Mouse (Mus musculus) gastrocnemius, postnatal 36 days (tissue): ENCODE results near the gene Nosip. TPM values are rescaled to one million over a fixed set of nuclear protein-coding genes. Genes with fewer than 3 reads are reported as not detected.
"Not testable (repeated sequence)": the region's sequence is repeated elsewhere in the genome, so short reads cannot be mapped to it uniquely, and the experiment has no call there.

Experiments
- DNase-seq, 2 experiments: peaks; one replicate each; pipeline ENCODE4 v3.0.0; 2022
- intact Hi-C: fragments of 180-260 bp; cut with DNase I; formaldehyde crosslinking; loops from one replicate; pipeline ENCODE4 v1.15.1; 2025
- total RNA-seq, 2 experiments: library from RNA; stranded (reverse); gene quantifications; 2 replicates each; pipeline ENCODE4 v1.2.3; 2021

Nosip gene
- total RNA-seq, 2 experiments from 2014 or later = 29.0 to 30.8 TPM

DNA sequence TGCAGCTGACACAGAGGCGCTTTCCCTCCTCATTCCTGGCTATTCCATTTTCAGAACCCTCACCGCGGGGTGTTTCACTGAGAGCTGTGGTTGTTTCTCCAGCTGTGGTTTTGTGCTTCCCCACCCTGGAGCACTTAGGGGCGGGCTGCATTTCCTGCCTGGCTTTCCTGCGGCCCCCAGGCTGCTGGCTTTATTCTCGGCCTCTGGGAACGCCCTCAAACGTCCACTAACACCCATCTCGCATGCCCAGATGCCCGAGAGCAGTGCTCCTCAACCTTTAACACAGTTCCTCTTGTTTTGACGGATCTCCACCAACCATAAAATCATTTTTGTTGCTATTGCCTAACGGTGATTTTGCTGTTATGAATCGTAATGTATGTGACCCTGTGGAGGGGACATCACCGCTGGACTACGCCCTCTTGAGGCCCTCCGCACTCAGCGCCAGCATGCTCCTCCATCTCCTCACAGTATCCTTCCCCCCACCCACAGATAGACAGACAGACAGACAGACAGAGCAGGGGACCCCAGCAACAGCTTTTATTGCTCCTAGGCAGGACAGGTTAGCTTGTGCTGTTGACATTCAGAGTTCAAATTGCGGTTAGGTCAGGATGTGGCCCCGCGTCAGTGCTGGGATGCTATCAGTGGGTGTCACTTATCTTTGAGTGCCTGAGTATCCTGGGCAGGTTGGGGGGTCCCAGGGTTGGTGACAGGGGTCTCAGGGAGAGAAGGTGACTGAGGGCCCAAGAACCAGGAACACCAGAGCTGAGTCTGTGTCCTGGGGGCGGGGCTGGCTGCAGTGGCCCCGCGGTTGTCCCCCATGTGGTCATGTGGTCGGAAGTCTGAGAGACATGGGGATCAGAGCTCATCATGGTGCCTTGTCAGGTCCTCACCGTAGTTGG is 20.4 kb downstream of the Nosip start:
- intact Hi-C loops = loop anchor here (5.0 kb wide), 1 partner anchor 40 kb away; the partner anchor contains the start of gene Rps11
- peak; percentile 40 to 62 for DNase-seq

DNA sequence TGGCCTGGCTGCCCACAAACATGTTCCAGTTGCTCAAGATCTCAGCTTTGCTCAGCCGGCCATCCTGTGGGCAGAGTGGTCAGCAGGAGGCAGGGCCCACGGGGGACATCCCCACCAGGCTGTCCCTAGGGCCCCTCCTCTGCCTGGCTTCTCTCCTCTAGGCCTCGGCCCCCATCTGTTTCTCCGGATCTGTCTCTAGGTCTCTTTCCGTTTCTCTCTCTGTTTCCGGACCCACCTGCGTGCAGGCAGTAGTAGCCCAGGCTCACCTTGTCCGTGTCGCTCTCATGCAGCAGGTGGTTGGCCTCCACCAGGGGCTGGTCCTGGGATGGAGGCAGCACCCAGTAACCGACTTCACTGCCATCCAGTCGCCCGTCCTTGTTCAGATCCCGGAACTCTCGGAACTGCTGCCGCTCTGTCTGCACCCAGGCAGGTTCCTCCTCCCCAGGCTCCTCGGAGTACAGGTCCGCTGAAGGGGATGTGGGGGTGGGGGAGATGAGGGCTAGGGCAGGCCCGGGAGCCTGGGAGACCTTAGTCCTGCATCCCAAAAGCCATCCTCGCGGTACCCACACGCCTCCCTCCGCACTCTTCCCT is 21.2 kb downstream of the Nosip start:
- intact Hi-C loops = loop anchor here (5.0 kb wide), 1 partner anchor 39 kb away; the partner anchor contains the start of gene Rps11
- no peak for DNase-seq

DNA sequence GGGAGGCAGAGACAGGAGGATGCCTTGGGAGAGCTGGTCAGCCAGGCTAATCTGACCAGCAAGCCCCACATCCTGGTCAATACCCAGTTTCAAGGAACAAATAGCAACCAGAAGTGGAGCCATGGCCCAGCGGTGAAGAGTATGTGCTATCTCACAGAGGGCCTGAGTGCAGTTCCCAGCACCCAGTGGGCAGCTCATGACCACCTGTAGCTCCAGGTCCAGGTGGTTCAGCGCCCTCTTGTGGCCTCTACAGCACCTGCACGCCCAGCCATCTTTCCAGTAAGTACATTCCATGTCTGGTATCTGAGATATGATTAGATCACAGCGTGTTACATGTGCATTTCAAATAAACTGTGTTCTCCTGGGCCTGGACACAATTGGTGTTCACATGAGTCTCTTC is 23.9 kb downstream of the Nosip start:
- intact Hi-C loops = no loop called here
- DNase-seq = no peak

DNA sequence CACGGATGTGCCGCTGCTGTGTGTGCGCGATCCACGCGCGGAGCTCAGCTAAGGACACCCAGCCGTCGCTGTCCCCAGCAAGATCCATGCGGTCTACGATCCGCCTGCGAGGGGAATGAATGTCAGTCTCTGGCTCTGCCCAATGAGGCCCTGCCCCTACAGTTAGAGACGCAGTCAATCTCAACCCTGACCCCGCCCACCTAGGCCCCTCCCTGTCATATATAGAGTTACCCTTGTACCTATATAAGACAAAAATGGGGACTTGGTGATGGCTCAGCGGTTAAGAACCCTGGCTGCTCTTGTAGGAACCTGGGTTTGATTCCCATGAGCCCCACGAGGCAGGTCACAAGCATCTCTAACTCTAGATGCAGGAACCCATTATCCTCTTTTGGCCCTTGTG is 26.4 kb downstream of the Nosip start:
- no peak for DNase-seq
- intact Hi-C loops = no loop called here

DNA sequence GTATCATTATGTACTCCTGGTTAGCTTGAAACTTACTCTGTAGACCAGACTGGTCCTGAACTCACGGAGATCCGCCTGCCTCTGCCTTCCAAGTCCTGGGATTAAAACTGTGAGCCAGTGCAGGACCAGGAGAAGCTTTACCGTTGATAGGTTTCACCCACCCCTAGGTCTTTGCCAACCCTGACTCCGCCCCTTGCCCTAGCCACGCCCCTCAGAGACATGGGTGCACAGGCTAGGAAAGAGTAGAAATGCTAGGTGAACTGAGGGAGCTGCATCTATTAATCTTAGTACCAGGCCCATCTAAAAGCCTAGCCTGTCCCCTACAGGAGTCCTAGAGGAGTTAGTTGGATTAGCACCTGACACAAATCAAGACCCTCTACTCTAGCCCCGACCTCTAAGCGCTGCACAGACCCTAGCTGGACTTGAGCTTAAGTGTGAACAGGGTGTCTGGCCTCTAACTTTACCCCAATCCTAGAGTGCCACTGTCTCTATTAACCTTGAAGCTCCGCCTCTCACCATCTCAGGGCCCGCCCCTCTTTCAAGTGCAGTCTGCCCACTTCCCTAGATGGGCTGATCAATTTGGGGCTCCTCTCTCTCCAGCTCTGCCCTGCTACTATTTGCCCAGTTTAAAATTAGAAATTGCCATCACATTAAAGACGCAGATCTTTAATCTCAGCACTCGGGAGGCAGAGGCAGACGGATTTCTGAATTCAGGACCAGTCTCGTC is 28.2 kb downstream of the Nosip start:
- intact Hi-C loops = no loop called here
- no peak for DNase-seq

DNA sequence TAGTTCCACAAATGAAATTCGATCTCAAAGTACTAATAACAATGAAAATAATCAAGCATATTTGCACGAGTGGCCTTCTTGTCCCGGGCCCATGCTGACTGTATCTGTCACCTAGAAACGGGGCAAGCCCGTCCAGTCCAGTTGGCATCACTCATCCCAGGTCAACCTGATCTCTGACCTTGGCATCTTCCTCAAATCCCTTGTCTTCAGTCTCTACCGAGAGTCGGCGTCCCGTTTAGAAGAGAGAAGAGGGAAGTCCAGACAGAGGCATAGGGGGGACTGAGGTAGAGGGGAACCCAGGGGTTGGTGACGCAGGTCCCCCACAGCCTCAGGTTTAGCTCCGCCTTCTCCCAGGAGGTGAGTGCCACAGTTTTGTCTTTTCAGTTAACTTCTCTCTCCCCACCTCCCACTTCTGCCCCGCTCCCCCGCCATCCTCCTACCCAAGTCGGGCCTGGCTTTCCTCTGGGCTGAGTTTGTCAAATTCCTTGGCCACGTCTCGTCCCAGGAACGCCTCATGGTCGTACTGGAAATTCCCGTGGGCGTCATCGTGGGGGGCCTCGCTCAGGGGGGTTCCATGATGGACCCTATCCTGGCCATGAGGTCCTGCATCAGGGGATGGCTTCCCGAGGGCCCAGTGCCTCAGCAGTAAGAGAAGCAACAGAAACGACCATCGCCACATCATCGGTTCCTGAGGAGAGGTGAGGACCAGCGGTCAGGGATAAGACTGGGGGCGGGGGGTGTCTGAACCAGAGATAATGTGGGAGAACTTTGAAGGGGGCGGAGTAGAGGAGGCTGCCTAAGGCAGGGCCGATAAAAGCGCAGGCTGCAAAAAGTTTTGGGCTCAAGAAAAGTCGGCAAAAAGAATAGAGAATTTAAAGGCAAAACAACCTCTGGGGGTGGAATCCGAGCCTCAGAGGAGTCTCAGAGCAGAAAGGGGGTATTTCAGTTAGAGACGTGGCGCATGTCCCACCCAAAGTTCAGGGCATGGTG is 29.1 kb downstream of the Nosip start:
- no peak for DNase-seq
- intact Hi-C loops = no loop called here

DNA sequence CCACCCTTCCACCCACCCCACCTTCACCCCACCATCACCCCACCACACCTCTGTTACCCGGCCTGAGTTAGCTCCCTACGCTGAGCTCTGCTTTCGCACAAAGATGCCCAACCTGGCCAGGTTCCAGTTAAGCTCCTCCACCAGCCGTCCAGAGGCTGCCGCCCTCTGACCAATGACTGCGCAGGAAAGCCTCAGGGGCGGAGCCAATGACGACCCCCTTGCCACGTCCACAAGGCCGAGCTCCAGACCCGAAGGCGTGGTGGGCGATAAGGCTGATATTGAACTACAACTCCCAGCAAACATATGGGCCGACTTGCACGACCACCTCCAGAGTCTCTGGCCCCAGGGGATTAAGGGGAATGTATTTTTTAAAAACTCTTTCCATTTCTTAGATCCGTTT is 29.8 kb downstream of the Nosip start, which contains the start of gene Rcn3:
Gene Rcn3, minus strand, starts transcription at position 174 of the 400 bp plus-strand sequence.
- DNase-seq = peak; percentile 75 to 83
- intact Hi-C loops = no loop called here

DNA sequence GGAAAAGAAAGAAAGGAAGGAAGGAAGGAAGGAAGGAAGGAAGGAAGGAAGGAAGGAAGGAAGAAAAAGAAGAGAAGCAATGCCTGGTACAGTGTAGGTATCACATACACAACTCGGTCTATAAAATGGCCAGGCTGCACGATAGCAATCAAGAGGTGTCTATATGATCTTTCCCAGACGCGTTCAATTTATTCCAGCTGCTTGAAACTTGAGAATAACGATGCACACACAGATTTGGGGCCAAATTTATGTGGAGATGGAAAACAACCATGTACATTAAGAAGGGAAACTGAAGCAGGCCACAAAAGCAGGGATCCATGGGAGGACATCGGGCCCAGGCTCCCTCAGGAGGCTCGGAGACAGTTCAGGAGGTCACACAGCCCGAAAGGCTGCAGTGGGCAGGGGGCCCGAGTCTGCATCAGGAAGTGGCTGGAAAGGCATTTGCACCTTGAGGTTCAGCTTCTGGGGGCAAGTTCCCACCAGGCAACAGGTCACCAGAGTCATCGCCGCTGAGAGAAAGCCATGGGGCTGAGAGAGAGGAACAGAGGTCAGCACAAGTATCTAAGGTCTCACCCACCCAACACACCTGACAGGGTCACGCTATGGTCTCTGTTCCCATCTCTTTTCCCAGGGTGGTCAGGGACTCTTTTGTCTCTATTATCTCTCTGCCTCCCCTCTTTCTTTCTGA is 30.7 kb downstream of the Nosip start:
- intact Hi-C loops = no loop called here
- no peak for DNase-seq

DNA sequence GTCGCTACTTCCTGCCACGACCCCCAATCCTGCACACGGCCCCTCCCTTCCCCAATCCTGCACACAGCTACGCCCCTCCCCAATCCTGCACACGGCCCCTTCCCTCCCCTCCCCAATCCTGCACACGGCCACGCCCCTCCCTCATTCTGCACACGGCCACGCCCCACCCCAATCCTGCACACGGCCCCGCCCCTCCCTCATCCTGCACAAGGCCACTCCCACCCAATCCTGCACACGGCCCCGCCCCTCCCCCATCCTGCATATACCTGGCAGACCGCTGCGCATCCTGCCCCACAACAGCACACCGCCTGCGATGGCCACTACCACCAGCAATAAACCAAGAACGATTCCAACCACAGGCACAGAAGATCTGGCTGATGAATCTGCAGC is 31.3 kb downstream of the Nosip start:
- intact Hi-C loops = no loop called here

DNA sequence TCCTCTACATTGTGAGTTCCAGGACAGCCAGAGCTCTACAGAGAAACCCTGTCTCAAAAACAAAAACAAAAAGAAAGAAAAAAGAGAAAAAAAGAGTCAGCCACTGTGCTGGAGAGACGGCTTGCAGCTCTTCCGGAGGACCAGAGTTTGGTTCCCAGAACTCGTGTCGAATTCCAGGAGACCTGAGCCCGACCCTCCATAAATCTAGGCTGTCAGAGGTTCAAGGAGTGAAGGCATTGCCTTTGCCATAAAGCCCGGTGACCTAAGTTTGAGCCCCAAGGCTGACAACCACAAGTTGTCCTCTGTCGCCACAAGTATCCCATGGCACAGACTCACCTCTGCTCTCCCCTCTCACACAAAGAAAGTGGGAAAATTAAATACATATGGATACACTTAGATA is 31.9 kb downstream of the Nosip start:
- DNase-seq = no peak
- intact Hi-C loops = no loop called here

More for the DNA sequence above, 31.3 kb downstream of the Nosip start:
- DNase-seq = no peak

DNA sequence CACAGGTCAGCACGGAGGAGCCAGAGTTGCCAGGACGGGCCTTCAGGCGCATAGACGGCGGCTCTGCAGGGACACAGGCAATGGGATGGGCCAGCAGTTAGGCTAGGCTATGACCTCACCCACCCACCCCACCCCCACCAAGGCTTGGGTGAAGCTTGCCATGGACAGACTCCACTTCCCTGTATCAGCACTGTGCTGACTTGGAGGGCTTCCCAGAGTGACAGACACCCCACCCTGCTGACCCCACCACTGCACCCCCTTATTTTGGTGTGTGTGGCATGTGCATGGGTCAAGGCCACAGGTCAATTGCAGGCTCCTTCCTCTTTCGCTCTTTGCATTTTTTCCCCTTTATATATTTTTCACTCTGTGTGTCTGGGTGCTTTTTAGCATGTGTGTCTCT is 33.1 kb downstream of the Nosip start:
- no peak for DNase-seq
- intact Hi-C loops = no loop called here

DNA sequence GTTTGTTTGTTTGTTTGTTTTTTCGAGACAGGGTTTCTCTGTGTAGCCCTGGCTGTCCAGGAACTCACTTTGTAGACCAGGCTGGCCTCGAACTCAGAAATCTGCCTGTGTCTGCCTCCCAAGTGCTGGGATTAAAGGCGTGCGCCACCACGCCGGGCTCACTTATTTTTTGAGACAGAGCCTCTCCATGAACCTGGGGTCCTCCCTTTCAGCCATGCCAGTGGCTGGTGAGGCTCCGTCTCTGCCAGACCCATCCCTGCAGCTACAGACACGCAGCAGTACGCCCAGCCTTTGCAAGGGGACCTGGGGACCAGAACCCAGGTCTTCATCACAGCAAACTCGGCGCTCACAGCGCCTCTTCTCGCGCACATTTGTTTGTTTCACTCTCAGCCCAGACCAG is 33.7 kb downstream of the Nosip start:
- DNase-seq, intact Hi-C loops: not testable (repeated sequence)

DNA sequence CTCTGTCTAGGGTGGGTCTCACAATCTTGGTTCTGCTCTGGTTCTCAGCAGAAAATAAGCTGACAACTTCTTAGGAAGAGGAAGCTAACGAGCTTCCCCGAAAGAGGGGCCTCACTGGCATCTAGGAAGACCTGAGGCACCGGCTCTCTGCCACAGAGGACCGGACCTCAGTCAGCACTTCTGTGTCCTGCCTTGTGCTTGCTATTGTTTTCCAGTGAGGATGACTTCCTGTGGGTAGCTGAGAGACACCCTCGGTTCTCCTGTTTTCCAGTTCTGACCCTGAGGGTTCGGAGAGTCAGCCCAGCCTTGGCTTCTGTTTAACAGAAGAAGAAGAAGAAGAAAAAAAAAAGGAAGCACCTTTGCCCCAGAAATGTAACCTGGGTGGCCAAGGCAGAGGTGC is 35.2 kb downstream of the Nosip start:
- intact Hi-C loops = no loop called here
- DNase-seq = no peak

DNA sequence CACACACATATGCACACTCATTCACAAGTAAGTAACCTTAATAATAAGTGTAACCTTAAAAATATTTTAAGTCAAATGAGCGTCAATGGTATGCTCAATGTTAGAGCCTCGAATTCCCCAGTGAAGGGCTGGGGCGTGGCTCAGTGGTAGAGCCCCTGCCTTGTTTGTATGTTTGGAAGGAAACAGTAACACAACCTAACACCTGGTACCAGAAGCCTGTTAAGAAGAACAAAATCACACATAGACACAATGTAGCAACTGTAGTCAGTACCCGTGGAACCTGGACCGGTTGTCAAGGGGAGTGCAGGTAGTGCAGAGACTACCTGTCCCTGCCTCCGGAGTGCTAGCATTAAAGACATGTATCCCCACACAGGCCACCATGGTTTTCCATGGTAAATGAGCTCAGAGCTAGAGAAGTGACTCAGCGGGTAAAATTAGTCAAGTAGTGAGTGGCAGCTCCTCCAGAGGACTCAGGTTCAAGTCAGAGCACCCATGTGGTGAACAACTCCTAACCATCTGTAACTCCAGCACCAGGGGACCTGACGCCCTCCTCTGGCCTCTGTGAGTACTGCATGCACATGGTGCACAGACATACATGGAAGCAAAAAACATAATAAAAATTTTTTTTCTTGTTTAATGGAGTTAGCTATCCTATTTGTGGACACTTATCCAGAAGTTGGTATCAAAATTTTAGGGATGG is 36.5 kb downstream of the Nosip start:
- DNase-seq = no peak
- intact Hi-C loops = no loop called here

DNA sequence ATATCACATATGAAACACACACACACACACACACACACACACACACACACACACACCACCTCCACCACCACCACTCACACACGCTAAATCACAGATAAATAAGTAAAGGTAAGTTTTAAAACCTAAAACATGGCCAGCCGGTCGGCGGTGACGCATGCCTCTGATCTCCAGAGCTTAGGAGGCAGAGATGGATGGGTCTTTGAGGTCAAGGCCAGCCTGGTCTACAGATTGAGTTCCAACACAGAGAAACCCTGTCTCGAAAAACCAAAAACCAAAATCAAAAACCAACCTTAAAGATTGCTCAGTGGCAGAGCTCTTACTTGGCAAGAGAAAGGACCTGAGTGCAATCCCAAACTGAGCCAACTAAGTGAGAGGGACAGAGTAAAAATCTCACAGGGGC is 37.8 kb downstream of the Nosip start:
- DNase-seq = no peak
- intact Hi-C loops = no loop called here

DNA sequence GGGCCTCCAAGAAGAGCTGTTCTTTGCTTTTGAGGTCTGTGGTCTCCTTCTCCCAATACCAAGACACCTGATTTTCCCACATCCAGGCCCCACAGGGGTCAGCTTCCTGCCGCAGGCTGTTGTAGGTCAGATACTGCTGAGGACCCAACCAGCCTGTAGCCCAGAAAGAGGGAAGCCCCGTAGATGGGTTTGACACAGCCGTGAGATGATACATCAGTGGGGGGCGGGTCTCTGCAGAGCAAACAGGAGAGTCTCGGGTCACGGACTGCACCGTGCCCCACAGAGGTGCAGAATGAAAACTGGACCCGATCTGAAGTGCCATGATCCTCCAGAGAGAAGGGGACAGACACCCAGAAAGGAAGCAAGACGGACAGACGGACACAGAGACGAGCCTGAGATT is 40.2 kb downstream of the Nosip start:
- no peak for DNase-seq
- intact Hi-C loops = no loop called here

DNA sequence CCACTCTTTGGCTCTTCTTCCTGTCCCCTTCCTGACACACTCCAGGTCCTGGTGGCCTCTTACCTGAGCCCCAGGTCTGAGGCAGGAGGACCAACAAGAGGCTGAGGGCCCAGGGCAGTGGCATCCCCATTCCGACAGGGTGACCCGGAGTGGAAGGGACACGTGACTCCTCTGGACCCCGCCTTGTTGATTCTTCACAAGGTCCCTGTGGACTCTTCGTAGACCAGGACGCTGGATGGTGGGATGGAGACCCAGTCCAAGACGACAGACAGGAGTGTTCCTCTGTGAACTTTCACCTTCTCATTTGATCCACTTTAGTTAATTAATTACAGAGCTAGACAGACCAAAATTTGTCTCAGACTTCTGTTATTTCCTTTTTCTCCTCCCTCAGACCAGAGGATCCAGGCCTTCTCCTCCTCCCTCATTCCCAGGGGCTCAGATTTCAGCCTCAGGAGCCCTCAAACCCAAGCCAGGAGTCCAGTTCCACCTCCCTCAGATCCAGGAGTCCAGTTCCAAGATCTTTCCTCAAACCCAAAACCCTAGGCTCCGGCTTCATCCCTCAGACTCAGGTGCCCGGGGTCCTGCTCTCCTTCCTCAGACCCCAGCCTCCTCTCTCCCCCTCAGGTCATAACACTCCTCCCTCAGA is 40.8 kb downstream of the Nosip start:
- DNase-seq = peak in 1 of 2 experiments; percentile 44
- intact Hi-C loops = no loop called here

DNA sequence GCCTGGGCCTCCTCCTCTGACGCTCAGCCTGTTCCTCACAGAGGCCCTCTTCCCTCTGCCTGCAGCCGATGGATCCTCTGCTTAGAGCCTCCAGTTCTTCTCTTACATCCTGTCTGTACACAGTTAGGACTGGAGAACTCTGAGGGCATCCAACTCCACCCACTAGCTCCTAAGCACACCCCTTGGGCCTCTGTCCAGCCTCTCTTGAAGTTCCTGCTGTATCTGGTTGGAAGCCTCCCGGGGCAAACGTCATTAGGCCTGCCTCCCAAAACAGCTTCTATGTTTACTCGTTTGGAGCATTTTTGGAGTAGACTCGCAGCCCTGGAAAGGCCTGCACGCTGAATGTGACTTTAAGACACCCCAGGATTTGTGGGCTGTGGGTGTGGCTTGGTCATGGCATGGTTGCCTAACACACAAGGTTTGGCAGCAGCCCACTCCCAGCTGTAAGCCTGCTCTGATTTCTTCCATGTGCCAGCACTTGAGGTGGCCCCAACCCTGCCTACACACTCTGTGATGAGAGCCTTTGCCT is 41.5 kb downstream of the Nosip start, which contains the start of gene Fcgrt:
Gene Fcgrt, minus strand, starts transcription at position 200 of the 529 bp plus-strand sequence.
- intact Hi-C loops = no loop called here
- peak; percentile 90 to 97 for DNase-seq
